Mouse (Mus musculus) cerebellum, adult 9-11 months (tissue): Measurements from ENCODE around the gene Adgrg1.

ENCODE experiments used
- DNase-seq: peaks from one replicate; pipeline ENCODE4 v3.0.0; 2022

The Adgrg1 gene

GRCm38 (mm10) chr8:94978131-94978530 is 3.6 kb downstream of the Adgrg1 start:
- DNase-seq, result no peak

- no peak for DNase-seq
Observed at GRCm38 (mm10) chr8:94978593-94979319, 4.2 kb downstream of the Adgrg1 start.

GRCm38 (mm10) chr8:94980176-94980575 is 5.6 kb downstream of the Adgrg1 start:
- DNase-seq, result no peak

- DNase-seq, result no peak
Observed at GRCm38 (mm10) chr8:94980976-94981375, 6.4 kb downstream of the Adgrg1 start.

- no peak for DNase-seq
Observed at GRCm38 (mm10) chr8:94981848-94982247, 7.3 kb downstream of the Adgrg1 start.

GRCm38 (mm10) chr8:94983146-94983545 is 8.6 kb downstream of the Adgrg1 start:
- no peak for DNase-seq

- DNase-seq, result peak; percentile 36
Observed at GRCm38 (mm10) chr8:94983881-94984516, 9.4 kb downstream of the Adgrg1 start.

- DNase-seq, result no peak
Observed at GRCm38 (mm10) chr8:94985023-94985422, 10.5 kb downstream of the Adgrg1 start.

GRCm38 (mm10) chr8:94986676-94987075 is 12.1 kb downstream of the Adgrg1 start:
- peak; percentile 51 for DNase-seq

GRCm38 (mm10) chr8:94987553-94987952 is 13.0 kb downstream of the Adgrg1 start:
- no peak for DNase-seq

GRCm38 (mm10) chr8:94988619-94989018 is 14.1 kb downstream of the Adgrg1 start:
- DNase-seq, result no peak

- peak; percentile 65 for DNase-seq
Observed at GRCm38 (mm10) chr8:94989711-94990110, 15.2 kb downstream of the Adgrg1 start.

GRCm38 (mm10) chr8:94990598-94991453 is 16.3 kb downstream of the Adgrg1 start:
- no peak for DNase-seq

- no peak for DNase-seq
Observed at GRCm38 (mm10) chr8:94991454-94991994, 17.0 kb downstream of the Adgrg1 start.

- no peak for DNase-seq
Observed at GRCm38 (mm10) chr8:94992010-94992409, 17.5 kb downstream of the Adgrg1 start.

- peak; percentile 55 for DNase-seq
Observed at GRCm38 (mm10) chr8:94992534-94992933, 18.0 kb downstream of the Adgrg1 start.

- no peak for DNase-seq
Observed at GRCm38 (mm10) chr8:94992996-94993724, 18.6 kb downstream of the Adgrg1 start.

GRCm38 (mm10) chr8:94994006-94994405 is 19.5 kb downstream of the Adgrg1 start:
- DNase-seq, result peak; percentile 37

GRCm38 (mm10) chr8:94994510-94994909 is 20.0 kb downstream of the Adgrg1 start:
- DNase-seq, result no peak

GRCm38 (mm10) chr8:94995336-94995893 is 20.9 kb downstream of the Adgrg1 start:
- no peak for DNase-seq

GRCm38 (mm10) chr8:94996037-94996436 is 21.5 kb downstream of the Adgrg1 start:
- no peak for DNase-seq
